Mouse (Mus musculus): ENCODE measurements around the gene Lrmda. TPM values are rescaled to one million over a fixed set of nuclear protein-coding genes. Genes with fewer than 3 reads are reported as not detected.

Lrmda gene
- polyA plus RNA-seq, 1 experiment from 2014 or later = 0.23 TPM

- ATAC-seq (ENCODE audit: low FRiP score) (no peak), DNase-seq (ENCODE audit: low spot score, missing footprints) (no peak)
- H3K9me3 ChIP-seq (ENCODE audit: control insufficient read depth, low read length) = no peaks in the 10 kb centered on the region
- no peaks in the 10 kb centered on the region for H3K4me1 ChIP-seq (ENCODE audit: control insufficient read depth, insufficient read depth, low read length)
- no peaks in the 10 kb centered on the region for H3K27me3 ChIP-seq (ENCODE audit: control insufficient read depth, insufficient read depth, low read length)
- no peak overlapping the region for H3K4me2 ChIP-seq
- no peak overlapping the region for H3K27ac ChIP-seq (ENCODE audit: low read depth, low read length)
- no peak overlapping the region for H3K4me3 ChIP-seq (ENCODE audit: low read depth, low read length)
- no peaks in the 10 kb centered on the region for H3K36me3 ChIP-seq (ENCODE audit: control insufficient read depth, insufficient read depth, low read length)
- no peak overlapping the region for H3K9ac ChIP-seq (ENCODE audit: low read length)
These were observed 930.0 kb downstream of the Lrmda start for GRCm38 (mm10) chr14:22949466-22949865.

GRCm38 (mm10) chr14:22952981-22953380, 933.5 kb downstream of the Lrmda start:
- 88% methylated on average over 1 of the region's 1 CpGs for WGBS
- Histone ChIP-seq H3K27me3 (ENCODE audit: control insufficient read depth, insufficient read depth, low read length) (no peaks in the 10 kb centered on the region), H3K9me3 (ENCODE audit: control insufficient read depth, low read length) (no peaks in the 10 kb centered on the region), H3K9ac (ENCODE audit: low read length) (no peak overlapping the region), H3K4me3 (ENCODE audit: low read depth, low read length) (no peak overlapping the region), H3K4me1 (ENCODE audit: control insufficient read depth, insufficient read depth, low read length) (no peaks in the 10 kb centered on the region), H3K27ac (ENCODE audit: low read depth, low read length) (no peak overlapping the region), H3K4me2 (no peak overlapping the region), H3K36me3 (ENCODE audit: control insufficient read depth, insufficient read depth, low read length) (no peaks in the 10 kb centered on the region)
- DNase-seq (ENCODE audit: low spot score, missing footprints) (no peak), ATAC-seq (ENCODE audit: low FRiP score) (no peak)

- DNase-seq (ENCODE audit: low spot score, missing footprints) = no peak
- Histone ChIP-seq H3K27ac (ENCODE audit: low read depth, low read length) (no peak overlapping the region), H3K9me3 (ENCODE audit: control insufficient read depth, low read length) (no peaks in the 10 kb centered on the region), H3K4me1 (ENCODE audit: control insufficient read depth, insufficient read depth, low read length) (no peaks in the 10 kb centered on the region), H3K4me2 (no peak overlapping the region), H3K36me3 (ENCODE audit: control insufficient read depth, insufficient read depth, low read length) (no peaks in the 10 kb centered on the region), H3K9ac (ENCODE audit: low read length) (no peak overlapping the region), H3K27me3 (ENCODE audit: control insufficient read depth, insufficient read depth, low read length) (no peaks in the 10 kb centered on the region), H3K4me3 (ENCODE audit: low read depth, low read length) (no peak overlapping the region)
- ATAC-seq (ENCODE audit: low FRiP score) = no peak
- WGBS = 97% methylated on average over 1 of the region's 1 CpGs
These were observed 940.7 kb downstream of the Lrmda start for GRCm38 (mm10) chr14:22960166-22960565.

- no peak overlapping the region for H3K9ac ChIP-seq (ENCODE audit: low read length)
- no peak overlapping the region for H3K4me2 ChIP-seq
- 81% methylated on average over 9 of the region's 9 CpGs for WGBS
- no peaks in the 10 kb centered on the region for H3K9me3 ChIP-seq (ENCODE audit: control insufficient read depth, low read length)
- H3K4me3 ChIP-seq (ENCODE audit: low read depth, low read length) = no peak overlapping the region
- no peaks in the 10 kb centered on the region for H3K27me3 ChIP-seq (ENCODE audit: control insufficient read depth, insufficient read depth, low read length)
- no peak overlapping the region for H3K27ac ChIP-seq (ENCODE audit: low read depth, low read length)
- ATAC-seq (ENCODE audit: low FRiP score) = no peak
- H3K36me3 ChIP-seq (ENCODE audit: control insufficient read depth, insufficient read depth, low read length) = no peaks in the 10 kb centered on the region
- no peak for DNase-seq (ENCODE audit: low spot score, missing footprints)
- H3K4me1 ChIP-seq (ENCODE audit: control insufficient read depth, insufficient read depth, low read length) = no peaks in the 10 kb centered on the region
These were observed 945.5 kb downstream of the Lrmda start for GRCm38 (mm10) chr14:22964796-22965660.

- no peak for ATAC-seq (ENCODE audit: low FRiP score)
- Histone ChIP-seq H3K27ac (ENCODE audit: low read depth, low read length) (no peak overlapping the region), H3K4me2 (no peak overlapping the region), H3K4me1 (ENCODE audit: control insufficient read depth, insufficient read depth, low read length) (no peaks in the 10 kb centered on the region), H3K36me3 (ENCODE audit: control insufficient read depth, insufficient read depth, low read length) (no peaks in the 10 kb centered on the region), H3K4me3 (ENCODE audit: low read depth, low read length) (no peak overlapping the region), H3K27me3 (ENCODE audit: control insufficient read depth, insufficient read depth, low read length) (no peaks in the 10 kb centered on the region), H3K9ac (ENCODE audit: low read length) (no peak overlapping the region), H3K9me3 (ENCODE audit: control insufficient read depth, low read length) (no peaks in the 10 kb centered on the region)
- no peak for DNase-seq (ENCODE audit: low spot score, missing footprints)
- WGBS = 66% methylated on average over 5 of the region's 5 CpGs
These were observed 949.2 kb downstream of the Lrmda start for GRCm38 (mm10) chr14:22968705-22969104.

- Histone ChIP-seq H3K9ac (ENCODE audit: low read length) (no peak overlapping the region), H3K9me3 (ENCODE audit: control insufficient read depth, low read length) (no peaks in the 10 kb centered on the region), H3K27me3 (ENCODE audit: control insufficient read depth, insufficient read depth, low read length) (no peaks in the 10 kb centered on the region), H3K4me1 (ENCODE audit: control insufficient read depth, insufficient read depth, low read length) (no peaks in the 10 kb centered on the region), H3K4me2 (no peak overlapping the region), H3K36me3 (ENCODE audit: control insufficient read depth, insufficient read depth, low read length) (no peaks in the 10 kb centered on the region), H3K27ac (ENCODE audit: low read depth, low read length) (no peak overlapping the region), H3K4me3 (ENCODE audit: low read depth, low read length) (no peak overlapping the region)
- DNase-seq (ENCODE audit: low spot score, missing footprints) (no peak), ATAC-seq (ENCODE audit: low FRiP score) (no peak)
- 82% methylated on average over 2 of the region's 2 CpGs for WGBS
These were observed 967.2 kb downstream of the Lrmda start for GRCm38 (mm10) chr14:22986736-22987135.

GRCm38 (mm10) chr14:22988090-22988669, 968.7 kb downstream of the Lrmda start:
- no peaks in the 10 kb centered on the region for H3K9me3 ChIP-seq (ENCODE audit: control insufficient read depth, low read length)
- H3K36me3 ChIP-seq (ENCODE audit: control insufficient read depth, insufficient read depth, low read length) = no peaks in the 10 kb centered on the region
- DNase-seq (ENCODE audit: low spot score, missing footprints) (no peak), ATAC-seq (ENCODE audit: low FRiP score) (no peak)
- no peak overlapping the region for H3K4me2 ChIP-seq
- H3K4me3 ChIP-seq (ENCODE audit: low read depth, low read length) = no peak overlapping the region
- no peak overlapping the region for H3K9ac ChIP-seq (ENCODE audit: low read length)
- H3K27me3 ChIP-seq (ENCODE audit: control insufficient read depth, insufficient read depth, low read length) = no peaks in the 10 kb centered on the region
- H3K27ac ChIP-seq (ENCODE audit: low read depth, low read length) = no peak overlapping the region
- WGBS = 97% methylated on average over 3 of the region's 3 CpGs
- H3K4me1 ChIP-seq (ENCODE audit: control insufficient read depth, insufficient read depth, low read length) = no peaks in the 10 kb centered on the region

GRCm38 (mm10) chr14:22995184-22995935, 975.8 kb downstream of the Lrmda start:
- no peaks in the 10 kb centered on the region for H3K9me3 ChIP-seq (ENCODE audit: control insufficient read depth, low read length)
- WGBS = 85% methylated on average over 8 of the region's 8 CpGs
- no peak overlapping the region for H3K4me2 ChIP-seq
- no peak overlapping the region for H3K27ac ChIP-seq (ENCODE audit: low read depth, low read length)
- H3K36me3 ChIP-seq (ENCODE audit: control insufficient read depth, insufficient read depth, low read length) = no peaks in the 10 kb centered on the region
- no peak overlapping the region for H3K9ac ChIP-seq (ENCODE audit: low read length)
- no peak overlapping the region for H3K4me3 ChIP-seq (ENCODE audit: low read depth, low read length)
- H3K27me3 ChIP-seq (ENCODE audit: control insufficient read depth, insufficient read depth, low read length) = no peaks in the 10 kb centered on the region
- no peak for ATAC-seq (ENCODE audit: low FRiP score)
- no peaks in the 10 kb centered on the region for H3K4me1 ChIP-seq (ENCODE audit: control insufficient read depth, insufficient read depth, low read length)
- no peak for DNase-seq (ENCODE audit: low spot score, missing footprints)

- Histone ChIP-seq H3K36me3 (ENCODE audit: control insufficient read depth, insufficient read depth, low read length) (no peaks in the 10 kb centered on the region), H3K27ac (ENCODE audit: low read depth, low read length) (no peak overlapping the region), H3K9me3 (ENCODE audit: control insufficient read depth, low read length) (no peaks in the 10 kb centered on the region), H3K27me3 (ENCODE audit: control insufficient read depth, insufficient read depth, low read length) (no peaks in the 10 kb centered on the region), H3K4me2 (no peak overlapping the region), H3K4me3 (ENCODE audit: low read depth, low read length) (no peak overlapping the region), H3K9ac (ENCODE audit: low read length) (no peak overlapping the region), H3K4me1 (ENCODE audit: control insufficient read depth, insufficient read depth, low read length) (no peaks in the 10 kb centered on the region)
- ATAC-seq (ENCODE audit: low FRiP score) (no peak), DNase-seq (ENCODE audit: low spot score, missing footprints) (no peak)
- WGBS = 82% methylated on average over 3 of the region's 3 CpGs
These were observed 979.4 kb downstream of the Lrmda start for GRCm38 (mm10) chr14:22998906-22999305.

All from midbrain, embryonic 11.5 days (tissue).